Mouse (Mus musculus): ENCODE results near the gene A930004D18Rik.

GRCm38 (mm10) chr2:18030581-18030980 is 7.0 kb downstream of the A930004D18Rik start:
- TF ChIP-seq CTCF (IDR thresholded peaks at IDR 0.05; ENCODE audit: borderline replicate concordance, extremely low read depth, insufficient read depth, insufficient read length) (no peak), POLR2A (IDR thresholded peaks at IDR 0.05; ENCODE audit: borderline replicate concordance, extremely low read depth, insufficient read depth, insufficient read length, poor library complexity, severe bottlenecking) (no peak)

Data from brain, embryonic 14.5 days (tissue).